ENCODE assay signal across 32 mouse cellular contexts in the genomic region with DNA sequence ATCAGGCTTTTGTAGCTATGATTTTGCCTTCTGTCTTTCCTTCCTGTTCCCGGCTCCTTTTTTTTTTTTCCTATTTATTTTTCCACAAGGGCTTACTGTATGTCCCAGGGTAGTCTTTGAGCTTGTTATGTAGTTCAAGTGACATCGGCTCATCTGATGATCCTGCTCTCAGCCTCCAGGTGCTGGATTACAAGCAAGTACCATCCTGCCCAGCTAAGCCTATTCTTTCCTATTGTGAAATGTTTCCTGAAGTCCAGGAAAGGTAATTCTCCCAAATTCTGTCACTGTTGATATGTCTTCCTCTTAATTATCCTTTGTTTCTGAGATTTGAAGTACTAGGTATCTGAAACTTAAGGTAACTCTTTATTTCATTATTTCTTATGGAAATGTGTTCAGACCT.
"Had no signal": no experiment of that assay in that cellular context is flagged by ENCODE, and none has a peak within 500 bp of the region (broad histone marks: within the 10 kb centered on the region; RNA-seq: fewer than 3 reads in every experiment).

No protein-coding gene starts in this region.

- H3K4me2 ChIP-seq: heart, embryonic 13.5 days; heart, embryonic 15.5 days; hindbrain, embryonic 12.5 days; hindbrain, embryonic 13.5 days; hindbrain, embryonic 14.5 days; hindbrain, embryonic 15.5 days; intestine, embryonic 15.5 days; kidney, embryonic 15.5 days had no signal

- H3K36me3 ChIP-seq: heart, embryonic 15.5 days; hindbrain, embryonic 10.5 days; hindbrain, embryonic 12.5 days; hindbrain, embryonic 13.5 days; hindbrain, embryonic 15.5 days; intestine, embryonic 15.5 days had no signal

- H3K4me1 ChIP-seq: hindbrain, embryonic 10.5 days; hindbrain, embryonic 12.5 days; hindbrain, embryonic 13.5 days; hindbrain, embryonic 15.5 days; kidney, embryonic 15.5 days had no signal

- ATAC-seq: hindbrain, postnatal 0 days; inflammation-experienced regulatory T-cells, adult 6 months; intestine, embryonic 15.5 days; intestine, embryonic 16.5 days; intestine, postnatal 0 days had no signal

- H3K27ac ChIP-seq: heart, embryonic 13.5 days; heart, embryonic 15.5 days; hindbrain, embryonic 10.5 days; hindbrain, embryonic 12.5 days; hindbrain, embryonic 13.5 days; hindbrain, embryonic 14.5 days; hindbrain, embryonic 15.5 days; hindbrain, postnatal 0 days; intestine, embryonic 15.5 days; kidney, embryonic 15.5 days; kidney, postnatal 0 days; layer of hippocampus, adult 2 months; left cerebral cortex, adult 2 months had no signal

- H3K27me3 ChIP-seq: heart, embryonic 13.5 days; heart, embryonic 15.5 days; hindbrain, embryonic 12.5 days; hindbrain, embryonic 13.5 days; hindbrain, embryonic 15.5 days; intestine, embryonic 15.5 days; kidney, embryonic 15.5 days had no signal

- DNase-seq: heart, postnatal 10 days; heart, postnatal 14 days; heart, postnatal 36 days; heart, postnatal 4 days; kidney, adult 11 months; kidney, adult 18-20 months; kidney, adult 2 months; kidney, adult 8-10 months; kidney, adult 9 months; kidney, postnatal 10 days; kidney, postnatal 14 days; kidney, postnatal 25 days; kidney, postnatal 36 days; kidney, postnatal 4 days; layer of hippocampus, adult 9-11 months; layer of hippocampus, postnatal 36 days had no signal

- H3K9me3 ChIP-seq: heart, embryonic 13.5 days; heart, embryonic 15.5 days; hindbrain, embryonic 10.5 days; hindbrain, embryonic 12.5 days; hindbrain, embryonic 13.5 days; hindbrain, embryonic 15.5 days; intestine, embryonic 15.5 days; kidney, embryonic 15.5 days had no signal

- H3K9ac ChIP-seq: heart, embryonic 13.5 days; heart, embryonic 15.5 days; hindbrain, embryonic 12.5 days; hindbrain, embryonic 13.5 days; hindbrain, embryonic 14.5 days; hindbrain, embryonic 15.5 days; intestine, embryonic 15.5 days; kidney, embryonic 15.5 days had no signal

- H3K4me3 ChIP-seq: heart, embryonic 13.5 days; heart, embryonic 15.5 days; hindbrain, embryonic 10.5 days; hindbrain, embryonic 12.5 days; hindbrain, embryonic 13.5 days; hindbrain, embryonic 15.5 days; intestine, embryonic 15.5 days; kidney, embryonic 15.5 days; layer of hippocampus, adult 2 months; left cerebral cortex, adult 2 months had no signal
